Mouse (Mus musculus) telencephalon, adult 2 months (tissue): ENCODE measurements around the gene Btbd35f1.
"Not testable (repeated sequence)": the region's sequence is repeated elsewhere in the genome, so short reads cannot be mapped to it uniquely, and the experiment has no call there.

ENCODE experiments used
- DNase-seq: peaks from one replicate; pipeline ENCODE4 v3.0.0-alpha.2; 2011; ENCODE audit warnings: low read depth, low spot score

Btbd35f1 gene

DNA sequence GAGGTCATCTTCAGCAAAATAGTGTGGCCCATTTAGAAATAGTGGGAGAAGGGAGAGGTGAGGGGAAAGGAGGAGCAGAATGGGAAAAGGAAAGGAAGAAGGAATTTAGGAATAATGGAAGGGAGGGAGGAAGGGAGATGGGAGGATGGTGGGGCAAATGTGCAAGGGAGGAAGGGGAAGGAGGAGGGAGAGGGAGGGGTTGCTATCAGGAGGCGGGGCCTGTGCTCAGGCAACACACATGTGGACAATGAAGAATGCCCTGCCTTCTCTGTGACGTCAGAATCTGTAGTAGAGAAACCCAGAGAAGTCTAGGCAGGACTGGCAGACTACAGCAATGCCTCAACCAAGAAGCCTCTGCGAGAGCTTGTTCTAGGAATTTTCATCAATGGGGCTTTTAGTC is at the start of gene Btbd35f1:
Gene Btbd35f1 (plus strand): TSS at position 301 of the 400 bp plus-strand sequence.
- DNase-seq: not testable (repeated sequence)

DNA sequence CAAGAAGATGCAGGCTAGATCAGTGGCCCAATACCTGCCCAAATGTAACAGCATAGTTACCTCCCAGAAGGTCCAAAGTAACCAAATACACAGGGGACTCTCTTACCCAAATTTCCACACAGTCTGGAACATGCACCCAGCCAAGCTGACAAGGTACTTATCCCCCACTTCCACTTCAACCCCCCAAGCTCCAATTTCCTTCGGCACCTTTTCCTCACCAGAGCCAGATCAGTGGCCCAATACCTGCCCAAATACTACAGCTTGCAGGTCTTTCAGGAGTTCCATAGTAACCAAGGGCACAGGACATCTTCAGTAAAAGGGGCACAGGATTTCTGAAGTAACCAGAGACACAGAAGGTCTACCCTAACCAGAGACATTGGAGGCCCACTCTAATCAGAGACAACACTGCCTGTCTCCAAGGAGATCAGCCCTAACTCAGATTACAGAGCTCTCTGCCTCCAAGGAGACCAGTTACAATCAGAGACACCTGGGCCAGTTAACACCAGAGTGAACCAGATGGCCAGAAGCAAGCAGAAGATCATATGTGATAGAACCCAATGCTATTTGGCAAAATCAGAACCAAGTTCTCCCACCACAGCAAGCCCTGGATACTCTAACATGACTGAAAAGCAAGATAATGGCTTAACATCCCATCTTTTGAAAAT is 31.2 kb downstream of the Btbd35f1 start:
- DNase-seq: not testable (repeated sequence)

DNA sequence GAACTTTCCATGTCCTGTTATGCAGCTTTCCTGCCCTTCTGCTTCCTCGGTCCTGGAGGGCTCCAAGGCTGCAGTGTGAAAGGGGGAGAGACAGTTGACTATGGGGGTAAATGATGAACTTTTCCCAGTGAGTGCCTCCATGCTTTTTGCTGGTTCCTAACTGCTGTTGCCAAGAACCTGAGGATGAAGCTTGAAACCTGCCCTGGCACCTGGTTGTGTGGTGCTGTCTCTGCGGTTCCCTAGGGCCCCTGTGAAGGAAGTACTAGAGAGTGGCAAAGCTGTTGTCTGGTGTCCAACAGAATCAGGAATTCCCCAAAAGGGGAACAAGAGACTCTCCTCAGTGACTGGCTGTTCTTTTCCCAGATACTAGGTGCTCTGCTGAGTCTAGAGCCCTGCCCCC is 41.2 kb downstream of the Btbd35f1 start:
- not testable (repeated sequence) for DNase-seq

DNA sequence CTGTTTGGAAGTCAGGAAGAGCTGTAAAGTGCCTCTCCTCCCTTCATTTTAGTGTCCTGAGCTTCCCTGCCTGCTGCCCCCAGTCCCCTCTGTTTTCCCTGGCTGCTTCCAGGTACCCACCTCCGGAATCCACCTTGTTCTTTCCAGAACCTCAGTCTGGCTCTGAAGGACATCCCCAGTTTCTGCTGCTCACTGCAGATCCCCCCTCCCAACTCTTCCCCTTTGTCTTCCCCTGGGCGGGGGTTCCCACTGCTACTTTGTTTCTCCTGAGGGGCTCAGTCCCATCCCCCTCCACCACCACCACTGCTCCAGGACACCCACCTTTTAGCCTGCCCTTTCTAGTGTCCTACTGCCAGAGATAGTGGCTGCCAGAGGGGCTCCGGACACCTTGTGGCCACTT is 41.6 kb downstream of the Btbd35f1 start:
- not testable (repeated sequence) for DNase-seq
